Mouse (Mus musculus) heart, adult 8-10 months (tissue): Measurements from ENCODE around the gene Cyth2. TPM values are rescaled to one million over a fixed set of nuclear protein-coding genes. Genes with fewer than 3 reads are reported as not detected.
A peak's percentile ranks its signal among the peaks of the same experiment; 100 is the strongest.

Experiments
- DNase-seq: peaks from one replicate; pipeline ENCODE4 v3.0.0; 2022; ENCODE audit warnings: low spot score
- total RNA-seq, 4 experiments: library from RNA; stranded (reverse); gene quantifications; 2 replicates each; pipeline ENCODE4 v1.2.4; 2022

The Cyth2 gene
- 10 to 100 TPM; 54.0 to 65.5 (median 62.1) TPM for total RNA-seq

GRCm38 (mm10) chr7:45813787-45814779 is at the start of gene Cyth2:
Gene Cyth2 (minus strand): TSS chr7:45814581.
- peak; percentile 99 for DNase-seq

GRCm38 (mm10) chr7:45862804-45863203 is 48.4 kb upstream of the Cyth2 start:
- no peak for DNase-seq

- no peak for DNase-seq
Observed at GRCm38 (mm10) chr7:45859008-45859407, 44.6 kb upstream of the Cyth2 start.

GRCm38 (mm10) chr7:45856950-45857901 is 42.8 kb upstream of the Cyth2 start:
- DNase-seq, result no peak

GRCm38 (mm10) chr7:45853089-45853488 is 38.7 kb upstream of the Cyth2 start:
- no peak for DNase-seq

- no peak for DNase-seq
Observed at GRCm38 (mm10) chr7:45850661-45851060, 36.3 kb upstream of the Cyth2 start.

- DNase-seq, result no peak
Observed at GRCm38 (mm10) chr7:45848447-45849027, 34.2 kb upstream of the Cyth2 start.

GRCm38 (mm10) chr7:45842950-45843744 is 28.8 kb upstream of the Cyth2 start:
- DNase-seq, result no peak

GRCm38 (mm10) chr7:45833924-45834323 is 19.5 kb upstream of the Cyth2 start:
- no peak for DNase-seq

GRCm38 (mm10) chr7:45833148-45833790 is 18.9 kb upstream of the Cyth2 start:
- no peak for DNase-seq

- no peak for DNase-seq
Observed at GRCm38 (mm10) chr7:45832428-45832827, 18.0 kb upstream of the Cyth2 start.

GRCm38 (mm10) chr7:45831128-45831525 is 16.7 kb upstream of the Cyth2 start:
- no peak for DNase-seq

GRCm38 (mm10) chr7:45830427-45831127 is 16.2 kb upstream of the Cyth2 start, which contains the start of gene Grwd1:
Gene Grwd1 (minus strand): TSS chr7:45830944.
- DNase-seq, result peak; percentile 85

GRCm38 (mm10) chr7:45826631-45827030 is 12.2 kb upstream of the Cyth2 start:
- no peak for DNase-seq

GRCm38 (mm10) chr7:45824598-45824997 is 10.2 kb upstream of the Cyth2 start, which contains the start of gene Kcnj14:
Gene Kcnj14 (minus strand): TSS chr7:45824782.
- no peak for DNase-seq

GRCm38 (mm10) chr7:45820913-45821312 is 6.5 kb upstream of the Cyth2 start:
- no peak for DNase-seq

- no peak for DNase-seq
Observed at GRCm38 (mm10) chr7:45819843-45820242, 5.5 kb upstream of the Cyth2 start.

GRCm38 (mm10) chr7:45815984-45816351 is 1.6 kb upstream of the Cyth2 start:
- no peak for DNase-seq

- no peak for DNase-seq
Observed at GRCm38 (mm10) chr7:45815323-45815983, 1.1 kb upstream of the Cyth2 start.
